Mouse (Mus musculus) heart, adult 2 months (tissue): Measurements from ENCODE around the gene Mrps24.

Experiments
- CTCF ChIP-seq: fragments of 200-600 bp; IDR thresholded peaks from 2 replicates; pipeline ENCODE4 v1.8.1; 2022; ENCODE audit warnings: antibody characterized with exemption, mild to moderate bottlenecking, moderate library complexity
- EP300 ChIP-seq: fragments of 200-500 bp; IDR thresholded peaks from 2 replicates; pipeline ENCODE4 v1.6.1; 2011; ENCODE audit warnings: low read depth, low read length, control low read depth; ENCODE audit not compliant: insufficient read depth
- POLR2A ChIP-seq: fragments of 200-500 bp; IDR thresholded peaks from 2 replicates; pipeline ENCODE4 v1.6.1; 2011; ENCODE audit warnings: mild to moderate bottlenecking, low read depth, low read length, control low read depth; ENCODE audit not compliant: insufficient read depth

- no peak for TF ChIP-seq POLR2A
- TF ChIP-seq CTCF = no peak
- no peak for TF ChIP-seq EP300
Observed at GRCm38 (mm10) chr11:5682541-5682940, 32.9 kb downstream of the Mrps24 start.
